Mouse (Mus musculus): Measurements from ENCODE around the gene Rac1. TPM values are rescaled to one million over a fixed set of nuclear protein-coding genes. Genes with fewer than 3 reads are reported as not detected.

The Rac1 gene
- polyA plus RNA-seq, 1 experiment from 2014 or later, result 400 TPM

DNA sequence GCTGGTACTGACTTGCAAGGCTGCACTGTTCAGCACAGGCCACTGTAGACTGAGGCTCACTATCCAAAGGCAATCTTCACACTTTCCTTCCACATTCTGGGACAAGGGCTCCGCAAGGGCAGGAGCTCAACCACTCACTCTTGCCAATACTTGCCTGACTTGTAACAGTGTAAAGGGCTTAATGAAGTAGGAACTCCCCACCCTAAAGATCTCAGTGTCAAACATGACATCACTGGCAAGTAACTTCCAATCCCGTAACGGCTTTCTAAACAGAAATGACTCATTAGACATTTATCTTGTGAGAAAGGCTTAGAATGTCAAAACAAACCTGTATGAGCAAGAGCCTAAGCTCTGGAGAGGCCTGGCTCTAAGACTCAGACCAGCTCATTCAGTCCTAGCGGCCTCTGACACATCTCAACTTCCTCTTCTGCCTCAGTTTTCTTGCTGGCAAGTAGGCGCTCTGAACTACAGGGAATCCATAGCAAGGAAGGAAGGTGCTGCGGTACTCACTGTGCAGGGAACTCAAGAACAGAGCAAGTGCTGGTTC is 9.7 kb downstream of the Rac1 start:
- no peak for DNase-seq (ENCODE audit: low spot score)
- Histone ChIP-seq H3K4me3 (no peak overlapping the region), H3K27ac (replicated peaks) (no peak overlapping the region), H3K4me1 (peaks cover 15% of the 10 kb centered on the region; the same call in 1 of the 2 replicates), H3K27me3 (replicated peaks; ENCODE audit: low read depth, poor library complexity, severe bottlenecking) (no peaks in the 10 kb centered on the region), H3K9me3 (no peaks in the 10 kb centered on the region), H3K36me3 (replicated peaks) (peaks cover 69% of the 10 kb centered on the region)
- WGBS, result 90% methylated on average over 6 of the region's 6 CpGs

DNA sequence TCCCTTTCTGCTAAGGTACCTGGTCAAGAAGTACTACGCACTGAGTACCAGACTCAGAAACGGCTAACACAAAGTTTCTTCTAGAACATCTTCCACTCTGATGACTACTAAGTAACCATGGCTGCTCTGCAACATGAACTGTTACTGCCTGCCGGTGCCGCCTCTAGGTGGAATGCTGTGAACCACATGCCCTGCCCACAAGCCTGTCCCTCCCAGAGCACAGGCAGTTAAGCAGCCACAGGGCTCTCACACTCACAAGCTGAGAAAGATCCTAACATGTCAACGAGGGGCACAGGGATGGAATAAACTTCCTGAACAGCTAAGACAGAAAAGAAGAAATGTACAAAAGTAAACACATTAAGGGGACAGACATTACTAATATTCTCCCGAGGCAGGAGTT is 10.4 kb downstream of the Rac1 start:
- Histone ChIP-seq H3K4me3 (no peak overlapping the region), H3K27ac (replicated peaks) (no peak overlapping the region), H3K27me3 (replicated peaks; ENCODE audit: low read depth, poor library complexity, severe bottlenecking) (no peaks in the 10 kb centered on the region), H3K9me3 (no peaks in the 10 kb centered on the region), H3K4me1 (peaks cover 15% of the 10 kb centered on the region; the same call in 1 of the 2 replicates), H3K36me3 (replicated peaks) (peaks cover 76% of the 10 kb centered on the region)
- DNase-seq (ENCODE audit: low spot score), result no peak
- WGBS, result 81% methylated on average over 6 of the region's 6 CpGs

DNA sequence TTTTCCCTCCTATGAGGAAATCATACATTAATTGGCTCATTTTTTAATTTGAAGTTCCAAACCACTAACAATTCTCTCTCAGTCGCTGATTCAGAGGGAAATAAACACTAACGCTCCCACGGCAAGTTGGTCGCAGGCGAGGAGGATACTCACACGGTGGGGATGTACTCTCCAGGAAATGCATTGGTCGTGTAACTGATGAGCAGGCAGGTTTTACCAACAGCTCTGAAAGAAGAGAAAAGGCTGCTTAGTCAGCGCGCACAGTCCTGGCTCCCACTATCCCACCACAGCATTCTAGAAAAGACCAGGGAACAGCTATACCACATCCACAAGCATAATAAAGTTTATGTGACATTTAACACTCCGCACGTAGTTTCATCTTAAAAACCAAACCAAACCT is 10.8 kb downstream of the Rac1 start:
- H3K27me3 ChIP-seq (replicated peaks; ENCODE audit: low read depth, poor library complexity, severe bottlenecking), result no peaks in the 10 kb centered on the region
- H3K27ac ChIP-seq (replicated peaks), result no peak overlapping the region
- H3K36me3 ChIP-seq (replicated peaks), result peaks cover 80% of the 10 kb centered on the region
- H3K4me1 ChIP-seq, result peaks cover 15% of the 10 kb centered on the region; the same call in 1 of the 2 replicates
- no peaks in the 10 kb centered on the region for H3K9me3 ChIP-seq
- no peak overlapping the region for H3K4me3 ChIP-seq
- no peak for DNase-seq (ENCODE audit: low spot score)
- WGBS, result 94% methylated on average over 11 of the region's 11 CpGs

DNA sequence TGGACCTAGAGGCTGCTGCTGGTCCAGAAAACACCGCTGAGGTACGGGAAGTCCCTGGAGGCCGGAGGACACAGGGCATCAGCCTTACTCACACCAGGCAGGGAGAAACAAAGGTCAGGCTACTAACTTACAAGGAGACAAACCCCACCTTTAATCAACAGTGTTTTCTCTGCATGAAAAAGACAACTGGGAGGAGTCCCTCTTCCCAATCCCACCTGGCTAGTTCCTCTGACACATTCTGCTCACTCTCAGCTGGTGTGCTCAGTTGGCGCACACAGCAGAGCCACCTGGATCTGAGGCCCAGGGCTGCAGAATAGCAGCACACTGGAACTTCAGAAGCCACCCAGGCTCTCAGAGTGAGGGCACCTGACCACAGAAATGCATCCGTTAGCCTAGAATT is 13.0 kb downstream of the Rac1 start:
- 92% methylated on average over 5 of the region's 5 CpGs for WGBS
- Histone ChIP-seq H3K4me1 (peaks cover 22% of the 10 kb centered on the region), H3K36me3 (replicated peaks) (peaks cover 92% of the 10 kb centered on the region), H3K27ac (replicated peaks) (no peak overlapping the region), H3K4me3 (no peak overlapping the region), H3K9me3 (no peaks in the 10 kb centered on the region), H3K27me3 (replicated peaks; ENCODE audit: low read depth, poor library complexity, severe bottlenecking) (no peaks in the 10 kb centered on the region)
- no peak for DNase-seq (ENCODE audit: low spot score)

DNA sequence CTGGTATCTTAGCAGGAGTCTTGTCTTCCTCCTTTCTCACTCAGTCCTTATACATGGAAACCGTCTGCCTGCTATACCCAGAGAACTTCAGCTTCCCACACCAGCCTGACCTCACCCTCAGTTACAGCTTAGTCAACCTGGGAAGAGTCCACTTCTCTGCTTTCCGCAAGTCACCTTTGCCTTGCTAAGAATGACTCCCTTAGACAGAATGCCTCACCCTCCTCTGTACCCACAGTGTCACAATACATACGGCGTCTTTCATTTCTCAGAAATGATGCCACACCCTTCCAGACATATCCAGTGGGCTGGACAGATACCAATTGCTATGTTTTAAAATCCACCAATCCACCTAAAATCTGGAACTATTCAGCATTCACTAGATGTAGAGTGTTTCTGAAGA is 15.5 kb downstream of the Rac1 start:
- Histone ChIP-seq H3K27ac (replicated peaks) (no peak overlapping the region), H3K9me3 (no peaks in the 10 kb centered on the region), H3K36me3 (replicated peaks) (peaks cover 98% of the 10 kb centered on the region), H3K4me1 (peaks cover 35% of the 10 kb centered on the region), H3K27me3 (replicated peaks; ENCODE audit: low read depth, poor library complexity, severe bottlenecking) (no peaks in the 10 kb centered on the region), H3K4me3 (no peak overlapping the region)
- DNase-seq (ENCODE audit: low spot score), result no peak
- WGBS, result 98% methylated on average over 4 of the region's 4 CpGs

DNA sequence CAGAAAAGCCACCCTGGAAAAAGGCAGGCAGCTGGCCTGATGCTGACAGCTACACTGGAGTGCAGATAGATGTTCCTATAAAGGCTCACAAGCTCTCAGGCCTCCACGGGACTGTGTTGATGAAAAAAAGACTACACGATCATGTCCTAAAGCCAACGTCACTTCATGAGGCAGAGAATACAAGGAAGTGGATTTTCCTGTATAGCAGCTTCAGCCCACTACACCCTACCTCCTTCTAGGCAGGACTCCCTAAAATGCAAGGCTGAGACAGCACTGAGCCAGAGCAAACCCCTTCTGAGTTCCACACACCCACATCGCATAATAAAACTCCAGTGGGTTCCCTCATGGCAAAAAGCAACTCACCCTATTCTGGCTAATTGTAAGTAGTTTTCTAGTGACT is 16.3 kb downstream of the Rac1 start:
- peaks cover 41% of the 10 kb centered on the region for H3K4me1 ChIP-seq
- peaks cover 97% of the 10 kb centered on the region for H3K36me3 ChIP-seq (replicated peaks)
- 89% methylated on average over 4 of the region's 4 CpGs for WGBS

DNA sequence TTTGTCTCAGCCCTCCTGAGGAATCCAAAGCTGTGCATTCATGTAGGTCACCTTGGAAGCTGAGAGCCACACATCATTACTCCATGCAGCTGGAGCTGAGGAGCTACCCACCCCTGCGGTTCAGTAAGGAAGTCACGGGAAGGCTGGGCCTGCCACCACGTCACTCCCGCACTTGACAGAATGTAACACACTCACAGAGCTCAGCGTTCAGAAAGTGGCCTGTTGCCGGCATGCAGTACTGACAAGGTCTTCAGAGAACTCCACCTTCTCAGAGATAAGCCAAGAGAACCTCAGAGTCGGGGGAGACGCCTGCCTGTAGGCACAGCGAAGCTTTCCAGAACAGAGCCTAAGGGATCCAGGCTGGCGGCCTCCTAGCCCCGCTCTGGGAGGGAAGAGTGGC is 18.1 kb downstream of the Rac1 start:
- no peak for DNase-seq (ENCODE audit: low spot score)
- H3K4me1 ChIP-seq, result peaks cover 41% of the 10 kb centered on the region
- H3K27me3 ChIP-seq (replicated peaks; ENCODE audit: low read depth, poor library complexity, severe bottlenecking), result no peaks in the 10 kb centered on the region
- 83% methylated on average over 11 of the region's 11 CpGs for WGBS
- H3K36me3 ChIP-seq (replicated peaks), result peaks cover 97% of the 10 kb centered on the region
- no peaks in the 10 kb centered on the region for H3K9me3 ChIP-seq
- no peak overlapping the region for H3K4me3 ChIP-seq
- 0 out of 2 replicates have a peak overlapping the region, but pooled peaks have one; percentile 10 for H3K27ac ChIP-seq (replicated peaks)

More for the DNA sequence above, 16.3 kb downstream of the Rac1 start:
- H3K4me3 ChIP-seq, result no peak overlapping the region
- no peak overlapping the region for H3K27ac ChIP-seq (replicated peaks)
- H3K27me3 ChIP-seq (replicated peaks; ENCODE audit: low read depth, poor library complexity, severe bottlenecking), result no peaks in the 10 kb centered on the region
- no peak for DNase-seq (ENCODE audit: low spot score)
- H3K9me3 ChIP-seq, result no peaks in the 10 kb centered on the region

DNA sequence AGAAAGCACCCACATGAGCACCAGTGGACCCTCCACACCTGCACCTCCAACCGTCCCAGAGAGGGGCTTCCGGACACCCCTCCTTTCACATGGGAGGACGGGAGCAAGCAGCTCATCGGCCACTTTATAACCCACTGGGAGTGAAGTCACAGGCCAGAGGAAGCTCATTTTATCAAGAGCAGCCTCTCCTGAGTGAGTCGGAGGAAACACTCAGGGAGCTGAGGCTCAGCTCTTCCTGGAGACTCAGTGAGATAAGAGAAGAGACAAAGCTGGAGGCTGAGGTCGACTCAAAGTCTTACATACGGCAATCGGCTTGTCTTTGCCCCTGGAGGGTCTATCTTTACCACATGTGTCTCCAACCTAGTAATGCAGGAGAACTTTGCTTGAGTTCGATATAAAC is 18.5 kb downstream of the Rac1 start:
- H3K27ac ChIP-seq (replicated peaks), result no peak overlapping the region
- no peak for DNase-seq (ENCODE audit: low spot score)
- peaks cover 41% of the 10 kb centered on the region for H3K4me1 ChIP-seq
- no peaks in the 10 kb centered on the region for H3K27me3 ChIP-seq (replicated peaks; ENCODE audit: low read depth, poor library complexity, severe bottlenecking)
- H3K4me3 ChIP-seq, result no peak overlapping the region
- H3K36me3 ChIP-seq (replicated peaks), result peaks cover 97% of the 10 kb centered on the region
- WGBS, result 81% methylated on average over 9 of the region's 9 CpGs
- H3K9me3 ChIP-seq, result no peaks in the 10 kb centered on the region

DNA sequence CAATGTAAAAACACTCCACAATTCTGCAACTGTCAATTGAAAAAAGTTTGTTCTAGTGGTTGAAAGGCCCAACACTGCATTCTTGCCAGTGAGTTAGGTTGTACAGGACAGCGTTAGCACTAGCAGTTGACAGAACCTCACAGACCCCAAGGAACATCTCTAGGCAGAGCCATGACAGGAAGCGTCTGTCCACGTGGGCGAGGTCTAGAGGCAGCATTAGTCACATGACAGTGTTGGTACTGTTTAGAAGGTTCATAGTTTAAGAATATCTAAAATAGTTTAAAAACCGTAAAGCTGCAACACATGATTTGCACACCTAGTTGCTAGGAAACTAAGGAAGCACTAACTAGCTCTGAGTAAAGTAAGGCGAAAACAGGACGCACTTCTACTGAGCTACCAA is 22.3 kb downstream of the Rac1 start:
- Histone ChIP-seq H3K27me3 (replicated peaks; ENCODE audit: low read depth, poor library complexity, severe bottlenecking) (no peaks in the 10 kb centered on the region), H3K9me3 (no peaks in the 10 kb centered on the region), H3K4me1 (peaks cover 36% of the 10 kb centered on the region), H3K4me3 (no peak overlapping the region), H3K27ac (replicated peaks) (no peak overlapping the region), H3K36me3 (replicated peaks) (peaks cover 95% of the 10 kb centered on the region)
- WGBS, result 88% methylated on average over 7 of the region's 7 CpGs
- DNase-seq (ENCODE audit: low spot score), result no peak

DNA sequence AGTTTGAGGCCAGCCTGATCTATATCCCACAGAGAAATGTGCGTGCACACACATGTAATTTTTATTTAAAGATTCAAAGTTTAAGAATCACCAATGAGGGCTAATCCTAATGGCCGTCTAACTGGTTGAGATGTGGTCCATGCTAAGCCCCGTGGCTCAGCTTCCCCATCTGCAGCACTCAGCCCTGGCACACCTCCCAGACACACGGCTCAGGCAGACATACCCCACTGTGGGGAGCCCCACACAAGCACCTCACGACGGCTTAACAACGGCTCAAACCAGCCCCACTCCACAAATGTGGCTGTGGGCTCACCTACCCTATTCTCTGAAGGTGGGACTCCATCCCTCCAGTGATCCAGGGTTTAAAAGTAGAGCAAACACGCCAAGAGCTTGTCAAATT is 22.8 kb downstream of the Rac1 start:
- DNase-seq (ENCODE audit: low spot score), result no peak
- Histone ChIP-seq H3K27ac (replicated peaks) (no peak overlapping the region), H3K36me3 (replicated peaks) (peaks cover 94% of the 10 kb centered on the region), H3K9me3 (no peaks in the 10 kb centered on the region), H3K4me3 (no peak overlapping the region), H3K4me1 (peaks cover 33% of the 10 kb centered on the region), H3K27me3 (replicated peaks; ENCODE audit: low read depth, poor library complexity, severe bottlenecking) (no peaks in the 10 kb centered on the region)
- 92% methylated on average over 8 of the region's 8 CpGs for WGBS

DNA sequence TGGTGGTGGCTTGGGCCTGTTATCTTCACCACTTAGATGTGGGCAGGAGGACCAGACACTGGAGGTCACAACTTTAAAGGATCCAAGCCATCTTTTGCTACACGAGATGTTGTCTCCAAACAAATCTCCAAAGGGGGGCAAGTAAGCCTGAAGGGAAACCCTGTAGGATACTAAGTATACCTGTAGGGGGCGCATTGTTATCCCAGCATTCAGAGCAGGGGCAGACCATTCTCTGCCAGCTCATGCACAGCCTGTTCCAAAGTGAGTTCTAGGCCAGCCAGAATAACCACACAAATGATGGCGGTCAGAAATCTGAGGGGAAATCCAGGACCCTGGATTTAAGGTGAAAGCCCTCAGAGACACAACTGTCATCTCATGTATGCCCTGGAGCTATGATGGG is 23.4 kb downstream of the Rac1 start:
- Histone ChIP-seq H3K36me3 (replicated peaks) (peaks cover 94% of the 10 kb centered on the region), H3K27me3 (replicated peaks; ENCODE audit: low read depth, poor library complexity, severe bottlenecking) (no peaks in the 10 kb centered on the region), H3K9me3 (no peaks in the 10 kb centered on the region), H3K4me1 (peaks cover 27% of the 10 kb centered on the region), H3K4me3 (no peak overlapping the region), H3K27ac (replicated peaks) (no peak overlapping the region)
- WGBS, result 72% methylated on average over 3 of the region's 3 CpGs
- DNase-seq (ENCODE audit: low spot score), result no peak

DNA sequence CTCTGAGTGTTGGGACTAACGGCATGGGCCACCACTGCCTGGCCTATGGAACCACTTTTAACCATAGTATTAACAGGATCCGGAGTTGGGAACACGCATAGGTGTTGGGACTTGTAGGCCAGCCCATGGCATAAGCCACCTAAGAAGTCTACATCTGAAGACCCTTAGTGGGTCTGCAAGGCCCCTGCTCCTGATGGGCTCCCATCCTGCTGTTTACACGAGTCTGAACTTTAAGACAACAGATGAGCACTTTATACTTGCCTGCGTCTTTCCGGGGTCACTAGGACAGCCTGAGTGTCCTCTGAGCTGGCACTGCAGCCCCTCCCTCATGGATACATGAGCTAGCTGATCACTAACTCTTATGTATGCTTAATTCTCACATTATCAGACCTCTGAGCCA is 24.1 kb downstream of the Rac1 start:
- 91% methylated on average over 6 of the region's 6 CpGs for WGBS
- no peak overlapping the region for H3K4me3 ChIP-seq
- H3K36me3 ChIP-seq (replicated peaks), result peaks cover 95% of the 10 kb centered on the region
- H3K4me1 ChIP-seq, result peaks cover 20% of the 10 kb centered on the region
- H3K27me3 ChIP-seq (replicated peaks; ENCODE audit: low read depth, poor library complexity, severe bottlenecking), result no peaks in the 10 kb centered on the region
- H3K9me3 ChIP-seq, result no peaks in the 10 kb centered on the region
- no peak overlapping the region for H3K27ac ChIP-seq (replicated peaks)
- no peak for DNase-seq (ENCODE audit: low spot score)

DNA sequence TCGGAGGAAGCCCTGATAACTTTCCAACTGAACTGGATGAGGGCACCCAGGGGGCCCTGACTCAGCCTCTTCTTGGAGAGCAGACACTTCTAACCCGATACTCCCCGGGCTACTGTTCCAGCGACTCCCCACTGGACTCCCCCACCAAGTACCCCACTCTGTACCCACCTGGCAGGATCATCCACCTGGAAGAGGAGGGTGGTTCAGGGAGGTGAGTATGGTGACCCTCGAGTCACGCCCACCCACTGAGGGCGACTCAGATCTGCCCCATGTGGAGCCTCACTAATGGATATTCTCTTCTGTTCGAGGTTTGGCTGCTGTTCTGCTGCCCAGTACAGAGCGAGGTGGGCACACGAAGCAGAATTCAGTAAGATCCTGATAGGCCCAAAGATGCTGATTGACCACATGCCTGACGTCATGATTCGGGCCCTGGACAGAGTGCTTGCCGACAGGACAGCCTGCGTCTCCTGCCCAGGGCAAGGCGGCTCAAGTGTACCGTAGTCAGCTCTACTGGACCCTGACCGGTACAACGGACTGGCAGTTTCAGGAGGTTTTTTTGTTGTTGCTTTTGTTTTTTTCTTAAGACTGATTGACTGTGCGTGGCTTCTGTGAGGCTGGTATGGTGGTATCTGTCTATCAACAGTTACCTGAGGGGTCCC is 24.8 kb downstream of the Rac1 start:
- Histone ChIP-seq H3K27me3 (replicated peaks; ENCODE audit: low read depth, poor library complexity, severe bottlenecking) (no peaks in the 10 kb centered on the region), H3K36me3 (replicated peaks) (peaks cover 92% of the 10 kb centered on the region), H3K4me3 (no peak overlapping the region), H3K9me3 (no peaks in the 10 kb centered on the region), H3K4me1 (peaks cover 13% of the 10 kb centered on the region), H3K27ac (replicated peaks) (no peak overlapping the region)
- no peak for DNase-seq (ENCODE audit: low spot score)
- WGBS, result 91% methylated on average over 19 of the region's 19 CpGs
